Mouse (Mus musculus) lung, adult 18-20 months (tissue): ENCODE measurements around the gene Nrd1.

Source experiments
- DNase-seq, 2 experiments: peaks; one replicate each; pipeline ENCODE4 v3.0.0; 2022; ENCODE audit warnings: mixed read lengths in 2 of 2

The Nrd1 gene

DNA sequence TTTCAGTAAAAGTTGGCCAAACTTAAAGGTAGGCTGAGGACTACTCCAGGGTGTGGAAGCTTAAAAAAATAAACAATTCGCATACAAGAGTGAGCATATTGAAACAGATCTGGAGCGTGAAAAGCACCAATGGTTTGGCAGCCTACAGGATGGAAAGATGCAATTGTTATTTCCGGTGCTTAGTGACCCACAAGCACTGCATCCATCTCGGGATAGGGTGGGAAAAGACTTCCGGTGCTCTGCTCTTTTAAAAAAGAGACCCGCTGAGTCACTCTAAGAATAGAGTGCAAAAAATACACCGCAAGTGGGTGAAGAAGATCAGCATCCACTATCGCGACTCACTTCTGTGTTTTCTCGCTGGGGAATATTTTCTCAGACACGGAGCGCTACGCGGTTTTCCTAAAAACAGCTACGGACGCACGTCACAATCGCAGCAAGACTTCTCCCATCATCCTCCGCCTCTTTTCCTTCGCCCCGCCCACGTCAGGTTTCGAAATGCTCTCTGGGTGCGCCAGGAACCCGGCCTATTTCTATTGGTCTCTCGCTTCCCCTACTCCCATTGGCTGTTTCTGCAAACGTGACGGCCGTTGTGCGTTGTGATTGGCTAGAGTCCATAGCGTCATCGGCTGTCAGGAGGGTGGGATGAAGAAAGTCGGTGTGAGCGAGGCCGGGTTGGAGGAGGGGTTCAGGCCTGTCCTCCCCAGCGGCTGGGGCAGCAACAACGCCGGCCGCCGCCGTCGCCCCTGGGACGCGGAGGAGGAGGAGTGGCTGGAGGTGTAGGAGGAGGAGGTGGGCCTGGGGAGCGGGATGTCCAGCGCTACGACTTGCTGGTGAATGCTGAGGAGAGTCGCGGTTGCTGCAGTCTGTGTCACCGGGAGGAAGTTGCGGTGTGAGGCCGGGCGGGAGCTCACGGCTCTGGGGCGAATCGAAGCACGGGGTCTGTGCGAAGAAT is at the start of gene Nrd1:
Gene Nrd1, plus strand, starts transcription at position 657 of the 952 bp plus-strand sequence.
- peak; percentile 100 for DNase-seq

DNA sequence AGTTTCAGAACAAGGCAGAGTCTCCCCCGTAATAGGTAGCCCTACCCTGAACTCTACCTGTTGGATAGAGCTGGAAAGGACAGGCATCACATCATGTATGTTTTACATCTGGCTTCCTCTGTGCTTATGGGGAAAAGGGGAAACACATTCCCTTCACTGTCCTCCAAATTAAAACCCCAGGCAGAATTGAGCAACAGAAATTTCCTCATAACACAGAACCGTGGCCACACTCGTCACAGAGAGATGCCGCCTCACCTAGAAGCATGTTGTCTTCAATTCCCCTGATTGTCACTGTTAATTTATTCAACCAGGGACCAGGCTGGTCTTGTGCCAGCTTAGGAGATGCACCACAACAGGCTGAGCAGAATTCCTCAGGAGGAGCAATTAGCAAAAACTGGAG is 48.8 kb upstream of the Nrd1 start:
- DNase-seq, result no peak

DNA sequence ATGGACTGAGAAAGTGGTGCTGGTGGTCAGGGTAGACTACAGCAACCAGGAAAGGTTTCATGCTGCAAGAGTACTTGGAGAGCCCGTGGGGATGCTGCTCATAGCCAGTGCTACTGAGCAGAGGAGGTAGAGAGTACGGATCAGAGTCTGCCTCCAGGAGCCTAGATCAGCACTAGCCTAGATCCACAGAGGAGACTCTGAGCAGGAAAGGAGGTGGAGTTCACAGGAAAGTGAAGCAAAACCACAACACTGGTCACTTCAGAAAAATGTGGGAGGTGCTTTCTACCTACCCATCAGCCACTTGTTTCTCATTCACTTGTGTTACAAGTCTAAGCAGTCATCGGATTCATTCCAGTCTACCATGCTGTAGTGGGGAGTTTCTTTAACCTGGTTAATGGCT is 40.8 kb upstream of the Nrd1 start:
- DNase-seq, result no peak

DNA sequence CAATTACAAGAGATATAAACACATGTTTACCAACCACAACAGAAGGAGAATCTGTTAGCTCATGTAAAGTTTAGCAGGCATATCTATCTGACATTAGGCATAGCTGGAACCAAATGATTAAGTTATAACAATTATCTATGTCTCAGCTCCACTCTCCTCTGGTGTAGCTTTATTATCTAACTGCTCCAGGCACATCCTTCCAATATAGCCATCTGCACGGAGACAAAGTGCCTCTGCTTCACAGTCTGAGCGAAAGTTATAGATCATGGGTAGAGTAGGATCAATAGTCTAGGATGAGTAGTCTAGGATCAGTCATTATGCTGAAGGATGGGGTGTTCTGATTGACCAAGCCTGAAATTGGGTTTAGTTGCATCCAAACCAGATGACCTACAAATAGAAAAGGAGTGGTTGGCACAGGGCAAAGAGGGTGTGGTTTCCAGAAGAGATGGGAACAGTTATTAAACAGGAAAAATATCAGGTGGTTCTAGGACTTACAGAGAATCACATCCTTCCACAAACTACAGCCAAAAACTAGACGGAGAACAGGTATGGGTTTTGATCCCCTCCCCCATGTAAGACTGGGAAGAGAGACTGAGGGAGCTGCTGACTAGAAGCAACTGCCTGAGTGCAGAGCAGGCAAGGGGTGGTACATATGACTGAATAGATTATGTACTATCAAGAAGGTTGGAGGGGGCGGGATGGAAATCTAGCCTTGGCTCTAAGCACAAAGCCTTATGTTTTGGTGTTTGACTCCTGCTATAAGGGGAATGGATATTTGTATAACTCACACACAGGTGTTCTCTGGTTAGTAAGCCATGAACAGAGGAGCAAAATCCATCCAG is 39.6 kb upstream of the Nrd1 start:
- no peak for DNase-seq

DNA sequence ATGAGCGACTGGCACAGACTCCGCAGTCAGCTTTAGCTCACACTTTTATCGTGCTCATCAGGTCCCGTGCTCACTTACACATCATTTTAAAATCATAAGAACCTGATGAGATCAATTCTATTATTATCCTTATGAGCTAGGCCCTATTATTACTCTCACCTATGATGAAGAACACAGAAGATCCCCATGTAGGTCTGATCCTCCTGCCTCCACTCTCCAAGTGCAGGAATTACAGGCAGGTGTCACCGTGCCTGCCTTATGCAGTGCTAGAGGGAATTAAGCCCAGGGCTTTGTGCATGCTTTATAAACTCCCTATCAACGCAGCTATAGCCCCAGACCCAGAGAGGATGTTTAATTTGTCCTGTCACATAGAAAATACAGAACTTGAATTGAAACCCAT is 37.4 kb upstream of the Nrd1 start:
- no peak for DNase-seq

DNA sequence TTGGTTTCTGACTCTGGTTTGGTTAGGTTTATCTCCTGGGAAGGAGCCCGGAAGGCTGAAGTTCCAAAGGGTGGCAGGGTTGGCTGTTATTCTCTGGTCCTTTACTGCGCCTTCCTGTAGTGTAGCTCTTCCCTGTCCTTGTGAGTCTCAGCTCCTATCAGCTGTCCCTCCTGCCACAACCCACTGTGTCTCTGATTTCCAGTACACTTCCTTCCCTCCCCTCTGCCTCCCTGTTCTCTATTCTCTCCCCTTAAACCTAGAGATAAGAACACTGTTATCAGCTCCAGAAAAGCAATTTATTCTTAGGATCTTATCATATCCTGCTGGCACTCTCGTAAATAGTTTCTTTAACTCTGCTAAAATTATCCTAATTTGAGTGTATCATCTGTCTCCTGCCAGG is 30.9 kb upstream of the Nrd1 start:
- DNase-seq, result no peak

GRCm38 (mm10) chr4:108971054-108971453 is 29.4 kb upstream of the Nrd1 start:
- no peak for DNase-seq

DNA sequence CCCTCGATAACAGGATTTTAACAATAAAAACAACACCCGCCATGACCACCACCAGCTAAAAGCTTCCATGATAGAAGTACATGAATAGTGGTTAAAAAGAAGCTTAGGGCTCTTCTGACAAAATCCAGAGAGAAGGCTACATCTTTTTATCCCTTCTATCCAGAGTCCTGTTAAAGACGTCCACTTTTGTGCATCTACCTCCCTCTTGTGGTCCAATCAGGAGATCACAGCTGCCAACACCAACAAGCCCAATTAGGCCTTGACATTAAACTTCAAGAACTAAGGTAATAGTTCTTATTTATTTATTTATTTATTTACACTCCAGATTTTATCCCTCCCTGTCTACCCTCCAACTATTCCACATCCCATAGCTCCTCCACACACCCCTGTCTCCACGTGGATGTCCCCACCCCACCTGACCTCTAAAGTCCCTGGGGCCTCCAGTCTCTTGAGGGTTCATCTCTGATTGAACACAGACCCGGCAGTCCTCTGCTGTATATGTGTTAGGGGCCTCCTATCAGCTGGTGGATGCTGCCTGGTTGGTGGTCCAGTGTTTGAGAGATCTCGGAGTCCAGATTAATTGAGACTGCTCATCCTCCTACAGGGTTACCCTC is 23.9 kb upstream of the Nrd1 start:
- peak; percentile 15 to 43 for DNase-seq

DNA sequence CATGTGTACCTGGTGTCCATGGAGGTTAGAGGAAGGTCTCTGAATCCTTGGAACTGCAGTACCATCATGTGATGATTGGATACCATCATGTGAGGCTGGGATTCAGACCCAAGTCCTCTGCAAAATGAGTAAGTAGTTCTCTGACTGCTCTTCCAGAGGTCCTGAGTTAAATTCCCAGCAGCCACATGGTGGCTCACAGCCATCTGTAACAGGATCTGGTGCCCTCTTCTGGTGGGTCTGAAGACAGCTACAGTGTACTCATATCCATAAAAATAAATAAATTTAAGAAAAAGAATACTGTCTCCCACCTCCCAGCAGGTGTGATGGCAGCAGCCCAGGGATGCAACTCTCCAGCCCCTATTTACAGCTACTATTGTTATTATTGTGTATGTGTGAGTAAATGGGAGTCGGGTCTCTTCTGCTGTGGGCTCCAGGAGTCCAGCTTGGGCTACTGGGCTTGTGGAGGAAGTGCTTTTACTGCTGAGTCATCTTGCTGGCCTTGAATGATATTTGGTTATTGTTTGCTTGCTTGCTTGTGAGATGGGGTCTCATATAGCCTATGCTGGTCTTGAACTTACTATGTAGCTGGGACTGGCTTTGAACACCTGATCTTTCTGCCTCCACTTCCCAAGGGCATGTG is 13.5 kb upstream of the Nrd1 start:
- DNase-seq, result no peak

DNA sequence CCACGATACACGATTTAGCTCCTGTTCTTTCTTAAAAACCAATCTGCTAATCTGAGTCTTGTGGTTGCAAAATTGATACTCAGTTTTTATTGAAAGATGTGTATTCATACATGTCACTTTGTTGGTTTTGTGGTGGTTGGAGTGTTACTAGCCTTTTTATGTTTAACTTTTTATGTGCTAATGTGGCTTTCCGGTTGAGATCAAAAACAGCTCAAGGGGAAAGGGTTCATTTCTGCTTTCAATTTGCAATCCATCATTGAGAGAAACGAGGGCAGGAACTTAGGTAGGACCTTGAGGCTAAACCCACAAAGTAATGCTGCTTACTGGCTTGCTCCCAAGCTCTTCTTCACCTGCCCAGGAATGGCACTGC is 13.0 kb upstream of the Nrd1 start:
- no peak for DNase-seq

- no peak for DNase-seq
Observed at GRCm38 (mm10) chr4:108989430-108989829, 11.0 kb upstream of the Nrd1 start.

DNA sequence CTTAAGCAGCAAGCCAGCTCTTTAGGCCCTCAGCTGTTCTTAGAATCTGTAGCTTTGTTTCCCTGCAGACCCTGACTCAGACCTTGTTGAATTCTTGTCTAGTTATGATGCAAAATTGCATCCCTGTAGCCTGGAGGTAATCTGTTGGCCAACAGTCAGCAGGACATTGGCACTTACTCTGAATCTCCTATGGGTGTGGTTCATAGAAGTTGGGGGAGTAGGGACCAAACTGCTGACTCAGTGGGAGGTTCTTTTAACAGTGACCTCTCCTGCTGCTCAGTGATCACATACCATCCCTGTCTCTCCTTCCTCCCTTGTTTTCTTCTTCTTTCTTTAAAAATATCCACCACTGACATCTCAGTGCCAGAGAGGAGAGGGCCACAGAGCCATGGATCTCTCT is 10.4 kb upstream of the Nrd1 start:
- no peak for DNase-seq

GRCm38 (mm10) chr4:108990571-108990970 is 9.9 kb upstream of the Nrd1 start:
- DNase-seq, result no peak

- no peak for DNase-seq
Observed at GRCm38 (mm10) chr4:108991811-108992210, 8.6 kb upstream of the Nrd1 start.

- DNase-seq, result no peak
Observed at GRCm38 (mm10) chr4:108992978-108993377, 7.5 kb upstream of the Nrd1 start.

DNA sequence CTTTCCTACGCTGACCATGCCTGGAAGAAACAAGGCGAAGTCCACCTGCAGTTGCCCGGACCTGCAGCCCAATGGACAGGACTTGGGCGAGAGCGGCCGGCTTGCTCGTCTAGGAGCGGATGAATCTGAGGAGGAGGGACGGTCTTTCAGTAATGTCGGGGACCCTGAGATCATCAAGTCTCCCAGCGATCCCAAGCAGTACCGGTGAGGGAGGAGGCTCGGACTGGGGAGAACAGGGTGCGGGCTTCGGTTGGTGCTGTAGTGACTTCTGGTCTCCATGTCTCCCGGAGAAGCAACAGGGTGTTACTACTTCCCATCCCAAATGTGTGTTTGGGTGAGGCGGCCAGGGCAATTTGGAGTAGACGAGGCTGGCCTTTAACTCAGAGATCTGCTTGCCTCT is 506 bp downstream of the Nrd1 start:
- no peak for DNase-seq

- DNase-seq, result no peak
Observed at GRCm38 (mm10) chr4:109008046-109008445, 7.6 kb downstream of the Nrd1 start.

DNA sequence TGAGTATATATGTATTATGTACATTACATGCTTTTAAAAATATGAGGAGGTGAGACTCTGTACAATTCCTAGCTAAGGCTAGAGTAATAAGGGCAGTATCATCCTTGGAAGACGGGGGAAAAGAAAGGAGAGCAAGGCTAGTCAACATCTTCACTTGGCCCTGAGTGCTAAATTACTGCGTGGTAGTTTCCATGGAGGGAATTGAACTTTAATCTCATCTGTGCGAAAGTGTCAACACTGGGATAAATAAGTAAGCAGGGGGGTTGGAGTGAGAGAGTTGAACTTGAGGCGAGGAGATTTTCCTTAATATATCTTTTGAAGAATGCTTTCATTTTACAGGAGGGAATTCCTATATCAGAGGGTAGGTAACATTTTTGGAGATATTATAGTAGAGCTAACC is 13.6 kb downstream of the Nrd1 start:
- no peak for DNase-seq

DNA sequence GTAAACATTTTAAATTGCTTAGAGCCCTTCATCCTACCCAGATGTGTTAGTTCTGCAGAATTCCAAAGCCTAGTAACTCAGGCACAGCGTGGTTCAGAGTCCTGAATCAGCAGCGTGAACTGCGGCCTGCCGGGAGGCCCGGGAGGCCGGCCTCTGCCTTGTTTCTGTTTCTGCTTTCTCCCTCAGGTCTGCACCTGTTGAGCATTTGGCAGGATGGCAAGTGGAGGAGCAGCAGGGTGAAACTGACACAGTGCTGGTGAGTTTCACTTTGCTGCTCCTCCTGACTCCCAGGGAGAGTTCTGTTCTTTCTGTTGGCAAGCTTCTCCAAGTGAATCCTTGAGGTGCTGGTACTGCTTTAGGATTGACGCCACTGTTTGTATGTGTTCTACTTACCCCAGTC is 17.0 kb downstream of the Nrd1 start:
- DNase-seq, result peak; percentile 20 to 24

- no peak for DNase-seq
Observed at GRCm38 (mm10) chr4:109019301-109019700, 18.8 kb downstream of the Nrd1 start.

- peak; percentile 40 to 68 for DNase-seq
Observed at GRCm38 (mm10) chr4:109021976-109022375, 21.5 kb downstream of the Nrd1 start.

GRCm38 (mm10) chr4:109025061-109025460 is 24.6 kb downstream of the Nrd1 start:
- DNase-seq, result no peak

- DNase-seq, result no peak
Observed at GRCm38 (mm10) chr4:109026543-109026942, 26.1 kb downstream of the Nrd1 start.
